14 mouse cellular contexts compared by ENCODE assay signal in genomic region chr19:59376481-59376880, GRCm38 (mm10). TPM values are rescaled to one million over a fixed set of nuclear protein-coding genes. Genes with fewer than 3 reads are reported as not detected.
DNase-seq lines count a peak whose midpoint lies in the region; ATAC-seq and TF ChIP-seq lines count a peak whose summit lies in the region.
"Had no signal": no experiment of that assay in that cellular context is flagged by ENCODE, and none has a peak within 500 bp of the region (broad histone marks: within the 10 kb centered on the region; RNA-seq: fewer than 3 reads in every experiment).

No protein-coding gene starts in this region.

- no peaks in the 10 kb centered on the region for H3K9me3 ChIP-seq in liver, postnatal 0 days (ENCODE audit: low read length)
- H3K9me3 ChIP-seq in liver, embryonic 12.5 days (replicated peaks), result no peaks in the 10 kb centered on the region
- no peaks in the 10 kb centered on the region for H3K9me3 ChIP-seq in MEL (replicated peaks; ENCODE audit: insufficient read depth, low read length)
- H3K9me3 ChIP-seq in limb, embryonic 10.5 days (replicated peaks), result no peaks in the 10 kb centered on the region

- H3K4me1 ChIP-seq in liver, postnatal 0 days (ENCODE audit: insufficient read depth), result no peaks in the 10 kb centered on the region
- H3K4me1 ChIP-seq in liver, embryonic 12.5 days, result no peaks in the 10 kb centered on the region
- peaks cover 2 to 4% of the 10 kb centered on the region in 2 experiments; a peak in 2 of 4 replicates for H3K4me1 ChIP-seq in MEL (ENCODE audit: control insufficient read depth in 1 of 2, insufficient read depth in 2 of 2, low read length in 2 of 2)
- H3K4me1 ChIP-seq in limb, embryonic 10.5 days, result no peaks in the 10 kb centered on the region
- H3K4me1 ChIP-seq: limb, embryonic 13.5 days; megakaryocyte, embryonic 14.5 days had no signal

- H3K4me3 ChIP-seq in liver, postnatal 0 days (ENCODE audit: low read depth, low read length), result no peak overlapping the region
- H3K4me3 ChIP-seq in liver, embryonic 12.5 days, result no peak overlapping the region
- no peak overlapping the region for H3K4me3 ChIP-seq in MEL (ENCODE audit: control insufficient read depth in 1 of 2, insufficient read depth in 1 of 2, low read depth in 2 of 2, low read length in 2 of 2)
- H3K4me3 ChIP-seq in limb, embryonic 10.5 days, result no peak overlapping the region
- H3K4me3 ChIP-seq: limb, embryonic 13.5 days; megakaryocyte, embryonic 14.5 days; myocyte had no signal

- TF ChIP-seq CTCF in liver, postnatal 0 days (IDR thresholded peaks at IDR 0.05; ENCODE audit: low read depth), result peak; percentile 65
- peak; percentile 35 to 87 (median 72); a peak in 5 of 6 replicates for TF ChIP-seq CTCF in MEL (IDR thresholded peaks at IDR 0.05 in 2 of 3, conservative IDR thresholded peaks at IDR 0.05 in 1 of 3; ENCODE audit: control insufficient read depth in 1 of 3, insufficient read depth in 1 of 3, low read depth in 2 of 3, low read length in 3 of 3, poor library complexity in 1 of 3, severe bottlenecking in 1 of 3)

- no peak for ATAC-seq in liver, postnatal 0 days
- no peak for ATAC-seq in liver, embryonic 12.5 days
- ATAC-seq in CD4-positive, CD25-positive, alpha-beta regulatory T cell, adult 4 months, result peak; percentile 53
- ATAC-seq in monocyte, adult 5-6 weeks (replicated peaks; ENCODE audit: insufficient number of reproducible peaks, low FRiP score, low TSS enrichment, poor library complexity, severe bottlenecking), result 0 out of 2 replicates have a peak, but pooled peaks have one; percentile 45

- no peaks in the 10 kb centered on the region for H3K79me2 ChIP-seq in MEL (ENCODE audit: control insufficient read depth, insufficient read depth, low read length, poor library complexity)

- TF ChIP-seq RAD21 in MEL (IDR thresholded peaks at IDR 0.05; ENCODE audit: low read depth, low read length), result peak; percentile 54

- H3K9ac ChIP-seq in liver, postnatal 0 days (replicated peaks), result no peak overlapping the region
- no peak overlapping the region for H3K9ac ChIP-seq in liver, embryonic 12.5 days
- H3K9ac ChIP-seq in MEL (ENCODE audit: control insufficient read depth, low read depth, low read length, poor library complexity, severe bottlenecking), result no peak overlapping the region
- H3K9ac ChIP-seq: limb, embryonic 13.5 days had no signal

- no peak for TF ChIP-seq POLR2A in MEL (IDR thresholded peaks at IDR 0.05; ENCODE audit: control insufficient read depth in 1 of 2, insufficient read depth in 1 of 2, low read depth in 1 of 2, low read length in 2 of 2, poor library complexity in 1 of 2)

- WGBS in liver, postnatal 0 days (ENCODE audit: insufficient replicate concordance), result 78% methylated on average over 2 of the region's 2 CpGs
- 71% methylated on average over 2 of the region's 2 CpGs for WGBS in liver, embryonic 12.5 days (ENCODE audit: insufficient replicate concordance)
- WGBS in limb, embryonic 10.5 days, result 80% methylated on average over 2 of the region's 2 CpGs

- no peak for TF ChIP-seq EP300 in liver, postnatal 0 days (IDR thresholded peaks at IDR 0.05; ENCODE audit: low read depth)
- no peak for TF ChIP-seq EP300 in MEL (IDR thresholded peaks at IDR 0.05; ENCODE audit: low read depth in 1 of 2, low read length in 2 of 2)

- no peaks in the 10 kb centered on the region for H3K27me3 ChIP-seq in liver, postnatal 0 days (ENCODE audit: insufficient read depth, low read length)
- peaks cover 37% of the 10 kb centered on the region for H3K27me3 ChIP-seq in liver, embryonic 12.5 days (replicated peaks)
- no peaks in the 10 kb centered on the region; a peak in 1 of 4 replicates for H3K27me3 ChIP-seq in MEL (ENCODE audit: control insufficient read depth in 1 of 2, insufficient read depth in 2 of 2, low read length in 2 of 2)
- H3K27me3 ChIP-seq in limb, embryonic 10.5 days (ENCODE audit: low read depth, poor library complexity, severe bottlenecking), result no peaks in the 10 kb centered on the region
- H3K27me3 ChIP-seq: limb, embryonic 13.5 days had no signal

- no peak for DNase-seq in liver, postnatal 0 days
- DNase-seq in MEL (ENCODE audit: low read depth, low spot score), result peak; percentile 65
- no peak for DNase-seq in gastrocnemius, adult 18-20 months (ENCODE audit: low spot score)
- no peak for DNase-seq in limb, embryonic 10.5 days (ENCODE audit: low spot score)
- DNase-seq: adrenal gland, adult 8-10 months; cerebellum, postnatal 36 days; heart, postnatal 10 days; kidney, postnatal 10 days had no signal

- no peaks in the 10 kb centered on the region for H3K36me3 ChIP-seq in liver, postnatal 0 days (replicated peaks; ENCODE audit: insufficient read depth, low read length)
- no peaks in the 10 kb centered on the region for H3K36me3 ChIP-seq in liver, embryonic 12.5 days
- peaks cover 0 to 8% of the 10 kb centered on the region in 2 experiments; a peak in 2 of 4 replicates for H3K36me3 ChIP-seq in MEL (ENCODE audit: control insufficient read depth in 1 of 2, insufficient read depth in 2 of 2, low read length in 2 of 2)
- H3K36me3 ChIP-seq in limb, embryonic 10.5 days, result no peaks in the 10 kb centered on the region
- H3K36me3 ChIP-seq: limb, embryonic 13.5 days had no signal

- no peak overlapping the region for H3K27ac ChIP-seq in liver, postnatal 0 days (ENCODE audit: low read depth)
- H3K27ac ChIP-seq in liver, embryonic 12.5 days, result no peak overlapping the region
- no peak overlapping the region for H3K27ac ChIP-seq in MEL (ENCODE audit: control insufficient read depth, low read depth, low read length)
- H3K27ac ChIP-seq in limb, embryonic 10.5 days, result no peak overlapping the region
- H3K27ac ChIP-seq: limb, embryonic 13.5 days had no signal

- H3K4me2 ChIP-seq in liver, postnatal 0 days (ENCODE audit: low read depth, low read length), result no peak overlapping the region
- H3K4me2 ChIP-seq in liver, embryonic 12.5 days, result no peak overlapping the region
- H3K4me2 ChIP-seq: limb, embryonic 13.5 days had no signal

TF ChIP-seq in MEL, 35 proteins besides CTCF, POLR2A, EP300 and RAD21:
- TF ChIP-seq SMC3 (IDR thresholded peaks at IDR 0.05; ENCODE audit: low read depth, low read length) (peak; percentile 32), MYC (IDR thresholded peaks at IDR 0.05; ENCODE audit: low read depth, low read length) (no peak)

RNA-seq across cellular contexts. Expression of gene Pdzd8, which starts 30.9 kb away (rescaled TPM):
- 3.1 and 3.4 TPM in 2 replicates for polyA plus RNA-seq in liver, postnatal 0 days (2015; fragmentation: Nextera tagmentation; extraction: Ambion mirVana)
- 9.1 and 9.7 TPM in 2 replicates for polyA plus RNA-seq in liver, embryonic 12.5 days (2016; fragmentation: Nextera tagmentation; extraction: Ambion mirVana)
- polyA plus RNA-seq in CD4-positive, CD25-positive, alpha-beta regulatory T cell, adult 4 months (2017; shearing (Covaris generic)), result 10 to 100 TPM in 1 of 2 experiments, 1 to 10 TPM in 1; 6.2 to 10.1 TPM
- total RNA-seq in MEL (2012; rRNA removed), result 49.8 and 52.1 TPM in 2 replicates
- polyA plus RNA-seq in MEL (2012; ENCODE audit: insufficient read depth in 1 of 2, insufficient read length in 2 of 2, low read depth in 1 of 2, low replicate concordance in 2 of 2, missing spikeins in 1 of 2), result 100 to 1,000 TPM in 1 of 2 experiments, 10 to 100 TPM in 1; 46.4 to 137 TPM
- 54.7 to 72.0 TPM (median 56.5 TPM) in 3 replicates for total RNA-seq in monocyte, adult 5-6 weeks (2017)
- total RNA-seq in gastrocnemius, adult 18-20 months (2021), result 10 to 100 TPM; 14.3 to 16.0 TPM
- polyA plus RNA-seq in limb, embryonic 10.5 days (2016; fragmentation: Nextera tagmentation; extraction: Ambion mirVana), result 10.7 and 12.4 TPM in 2 replicates

RNA-seq across cellular contexts. Expression of gene Rps12-ps3, which starts 54.4 kb away (rescaled TPM):
- 12.3 and 24.8 TPM in 2 replicates for polyA plus RNA-seq in liver, postnatal 0 days (2015; fragmentation: Nextera tagmentation; extraction: Ambion mirVana)
- 8.7 and 15.2 TPM in 2 replicates for polyA plus RNA-seq in liver, embryonic 12.5 days (2016; fragmentation: Nextera tagmentation; extraction: Ambion mirVana)
- polyA plus RNA-seq in CD4-positive, CD25-positive, alpha-beta regulatory T cell, adult 4 months (2017; shearing (Covaris generic)), result 100 to 1,000 TPM in 1 of 2 experiments, 10 to 100 TPM in 1; 76.5 to 637 TPM
- total RNA-seq in MEL (2012; rRNA removed), result 348 and 662 TPM in 2 replicates
- polyA plus RNA-seq in MEL (2012; ENCODE audit: insufficient read depth in 1 of 2, insufficient read length in 2 of 2, low read depth in 1 of 2, low replicate concordance in 2 of 2, missing spikeins in 1 of 2), result 1,000 to 10,000 TPM in 1 of 2 experiments, not detected in 1; 4,283 TPM
- total RNA-seq in monocyte, adult 5-6 weeks (2017), result 191 to 497 TPM (median 426 TPM) in 3 replicates
- 100 to 1,000 TPM; 290 to 384 TPM for total RNA-seq in gastrocnemius, adult 18-20 months (2021)
- polyA plus RNA-seq in limb, embryonic 10.5 days (2016; fragmentation: Nextera tagmentation; extraction: Ambion mirVana), result 7.6 and 11.1 TPM in 2 replicates

Comparison
In these comparisons a context has a peak if more than half of its experiments do, and no peak if none do; other contexts are left out.
1. ATAC-seq: peak in CD4-positive, CD25-positive, alpha-beta regulatory T cell, adult 4 months (single experiment) and monocyte, adult 5-6 weeks (single experiment); none in liver, postnatal 0 days (single experiment) and liver, embryonic 12.5 days (single experiment).